Mouse (Mus musculus) liver, postnatal 0 days (tissue): ENCODE results near the gene Gjd3.

Experiments used
- CTCF ChIP-seq: sonication (generic); IDR thresholded peaks from 2 replicates; pipeline ENCODE4 v1.5.1; 2016; ENCODE audit warnings: antibody characterized with exemption, low read depth
- EP300 ChIP-seq: IDR thresholded peaks from 2 replicates; pipeline ENCODE4 v1.6.1; 2016; ENCODE audit warnings: antibody characterized with exemption, low read depth, mild to moderate bottlenecking

DNA sequence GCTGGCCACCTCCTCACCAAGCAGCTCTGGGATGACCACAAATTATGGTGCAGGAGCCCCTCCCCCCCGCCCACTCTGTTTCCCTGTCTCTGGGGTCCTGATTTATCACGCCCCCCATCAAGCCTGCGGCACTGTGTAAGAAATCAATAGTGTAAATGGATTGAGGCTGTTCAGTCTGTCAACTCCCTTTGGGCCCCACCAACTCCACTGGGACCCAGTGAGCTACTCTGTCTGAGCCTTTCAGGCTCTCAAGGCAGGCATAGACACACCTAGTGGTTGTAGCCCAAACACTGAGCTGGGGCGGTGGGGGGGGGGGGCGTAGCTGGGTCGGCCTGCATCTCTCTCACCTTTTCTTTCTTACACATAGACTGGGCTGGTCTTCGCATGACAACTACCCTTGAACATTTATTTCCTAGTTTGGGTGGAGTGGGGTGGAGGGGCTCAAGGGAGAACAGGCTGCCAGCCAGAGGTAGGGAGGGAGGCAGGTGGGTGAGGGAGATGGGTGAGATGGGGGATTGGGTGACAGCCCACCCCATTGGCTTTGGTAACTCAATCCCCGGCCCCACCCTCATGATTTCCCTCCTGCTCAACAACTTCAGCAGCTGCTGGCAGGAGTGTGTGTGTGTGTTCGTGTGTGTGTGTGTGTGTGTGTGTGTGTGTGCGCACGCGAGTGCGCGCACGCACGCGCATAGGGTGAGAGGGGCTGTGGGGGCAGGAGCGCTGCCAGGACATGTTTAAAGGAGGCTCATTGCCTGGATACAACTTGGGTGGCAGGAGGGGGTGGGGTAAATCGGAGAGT, 50.3 kb downstream of the Gjd3 start:
- TF ChIP-seq CTCF (no peak), EP300 (no peak)
